Mouse (Mus musculus) lung, embryonic 15.5 days (tissue): ENCODE results near the gene Gm45711. TPM values are rescaled to one million over a fixed set of nuclear protein-coding genes. Genes with fewer than 3 reads are reported as not detected.
"Not testable (repeated sequence)": the region's sequence is repeated elsewhere in the genome, so short reads cannot be mapped to it uniquely, and the experiment has no call there.

Experiments used
- ATAC-seq: fragments of 200-750 bp; cut with Nextera tagmentation; 2 replicates; pipeline ENCODE4 v1.8.0; 2017; ENCODE audit warnings: moderate number of reproducible peaks, borderline replicate concordance; ENCODE audit not compliant: low FRiP score, low TSS enrichment; ENCODE audit errors: extremely low read depth
- H3K27ac ChIP-seq: fragments of 300-500 bp; sonication (generic); 2 replicates; pipeline ENCODE4 v1.5.1; 2015; ENCODE audit warnings: moderate library complexity, mild to moderate bottlenecking, inconsistent platforms
- H3K27me3 ChIP-seq: fragments of 300-500 bp; sonication (generic); 2 replicates; pipeline ENCODE4 v1.6.1; 2015; ENCODE audit warnings: inconsistent platforms
- H3K36me3 ChIP-seq: fragments of 300-500 bp; sonication (generic); 2 replicates; pipeline ENCODE4 v1.6.1; 2015; ENCODE audit warnings: inconsistent platforms
- H3K4me1 ChIP-seq: fragments of 300-500 bp; sonication (generic); 2 replicates; pipeline ENCODE4 v1.6.1; 2015; ENCODE audit warnings: inconsistent platforms
- H3K4me2 ChIP-seq: fragments of 300-500 bp; sonication (generic); 2 replicates; pipeline ENCODE4 v1.6.1; 2015; ENCODE audit warnings: inconsistent platforms, mild to moderate bottlenecking, moderate library complexity
- H3K4me3 ChIP-seq: fragments of 300-500 bp; sonication (generic); 2 replicates; pipeline ENCODE4 v1.5.1; 2015; ENCODE audit warnings: mild to moderate bottlenecking, inconsistent platforms
- H3K9ac ChIP-seq: fragments of 300-500 bp; sonication (generic); 2 replicates; pipeline ENCODE4 v1.6.1; 2015; ENCODE audit warnings: inconsistent platforms
- H3K9me3 ChIP-seq: fragments of 300-500 bp; sonication (generic); 2 replicates; pipeline ENCODE4 v1.6.1; 2016; ENCODE audit warnings: inconsistent platforms
- WGBS: fragments of 180-500 bp; shearing (Covaris S2); methylation state at CpG from one replicate; pipeline ENCODE4 v1.1.7; 2015; 5-methylcytosine and 5-hydroxymethylcytosine counted together
- polyA plus RNA-seq: library from polyadenylated mRNA; unstranded; fragments of >200 nt; fragmentation: Nextera tagmentation; extraction: Ambion mirVana; gene quantifications from 2 replicates; pipeline ENCODE4 v1.2.1, GENCODE M21; 2015

Gene Gm45711
- polyA plus RNA-seq, 1 experiment from 2014 or later: not detected

DNA sequence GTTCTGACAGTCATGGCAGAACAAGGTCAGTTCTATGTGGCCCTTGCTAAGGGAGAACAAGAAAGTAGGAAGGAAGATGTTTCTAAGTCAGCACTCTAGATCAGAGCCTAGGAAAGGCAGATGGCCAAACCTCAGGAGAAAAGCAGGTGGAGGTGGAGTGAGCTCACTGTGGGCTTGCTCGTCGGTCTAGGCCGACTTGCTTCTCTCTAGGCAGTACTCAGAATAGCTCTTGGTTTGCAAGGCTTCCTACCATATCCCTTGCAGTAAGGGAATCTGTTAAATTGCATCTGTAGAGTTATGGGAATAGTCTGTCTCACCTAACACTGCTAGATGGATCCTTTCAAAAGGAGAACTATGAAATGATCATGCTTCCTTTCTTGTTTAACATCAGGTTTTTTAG is 2.1 kb upstream of the Gm45711 start:
- not testable (repeated sequence) for H3K4me2 ChIP-seq
- WGBS: 90% methylated on average over 3 of the region's 3 CpGs

GRCm38 (mm10) chr8:104308341-104308740 is 1.5 kb downstream of the Gm45711 start:
- 39% methylated on average over 6 of the region's 6 CpGs for WGBS
- H3K4me1 ChIP-seq, H3K36me3 ChIP-seq, H3K27ac ChIP-seq, H3K9ac ChIP-seq, H3K9me3 ChIP-seq, H3K27me3 ChIP-seq, ATAC-seq, H3K4me2 ChIP-seq, H3K4me3 ChIP-seq: not testable (repeated sequence)

More for the DNA sequence above, 2.1 kb upstream of the Gm45711 start:
- not testable (repeated sequence) for H3K4me1 ChIP-seq, H3K9ac ChIP-seq, H3K4me3 ChIP-seq, H3K27me3 ChIP-seq, ATAC-seq, H3K36me3 ChIP-seq, H3K9me3 ChIP-seq, H3K27ac ChIP-seq

DNA sequence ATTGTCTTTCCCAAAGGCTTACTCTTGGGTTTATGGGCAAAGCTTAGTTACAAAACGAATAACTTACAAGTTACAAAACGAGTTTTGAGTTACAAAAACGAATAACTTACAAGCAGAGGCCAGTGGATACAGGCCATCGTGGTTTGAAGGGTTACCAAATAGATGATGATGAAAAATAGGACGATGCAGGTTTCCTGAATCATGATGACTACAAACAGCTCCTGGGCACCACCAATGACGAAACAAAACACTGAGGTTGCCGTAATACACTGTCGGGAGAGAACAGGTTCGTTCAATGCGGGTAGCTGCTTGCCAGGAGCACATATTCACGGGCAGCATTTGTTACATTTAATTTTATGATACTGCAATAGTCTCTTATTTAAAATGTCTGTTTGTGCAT is 4.9 kb downstream of the Gm45711 start:
- H3K4me2 ChIP-seq: no peak overlapping the region
- H3K9ac ChIP-seq: no peak overlapping the region
- no peaks in the 10 kb centered on the region for H3K36me3 ChIP-seq
- no peak overlapping the region for H3K27ac ChIP-seq
- H3K4me1 ChIP-seq: no peaks in the 10 kb centered on the region
- H3K4me3 ChIP-seq: no peak overlapping the region
- WGBS: 82% methylated on average over 11 of the region's 11 CpGs
- no peaks in the 10 kb centered on the region for H3K9me3 ChIP-seq
- no peaks in the 10 kb centered on the region for H3K27me3 ChIP-seq
- no peak for ATAC-seq

DNA sequence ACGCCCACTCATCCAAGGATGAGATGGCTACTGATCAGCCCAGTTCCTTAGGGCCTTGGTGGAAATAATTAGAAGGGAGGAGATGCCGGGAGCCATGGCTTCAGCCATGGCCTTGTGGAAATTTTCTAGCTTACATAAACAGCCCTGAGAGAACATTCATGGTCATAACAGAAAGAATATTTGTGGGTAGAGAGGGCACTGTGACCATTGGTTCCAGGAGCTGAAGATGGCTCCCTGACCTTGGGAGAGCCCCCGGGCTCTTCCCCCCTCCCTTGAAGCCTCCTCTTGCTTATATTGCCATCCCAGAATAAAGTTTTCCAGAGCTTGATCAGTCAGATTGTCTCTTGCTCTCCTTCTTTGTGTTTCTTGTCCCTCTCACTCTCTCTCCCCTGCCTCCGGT is 7.3 kb downstream of the Gm45711 start:
- not testable (repeated sequence) for H3K4me2 ChIP-seq, ATAC-seq, H3K4me3 ChIP-seq, H3K9me3 ChIP-seq, H3K27ac ChIP-seq, H3K36me3 ChIP-seq, H3K27me3 ChIP-seq, H3K4me1 ChIP-seq, H3K9ac ChIP-seq
- WGBS: 88% methylated on average over 4 of the region's 4 CpGs

GRCm38 (mm10) chr8:104301577-104301976 is 8.3 kb downstream of the Gm45711 start:
- not testable (repeated sequence) for H3K27me3 ChIP-seq, H3K9me3 ChIP-seq, H3K9ac ChIP-seq, H3K4me2 ChIP-seq, H3K36me3 ChIP-seq, H3K27ac ChIP-seq, H3K4me1 ChIP-seq, H3K4me3 ChIP-seq, ATAC-seq
- 13% methylated on average over 3 of the region's 3 CpGs for WGBS

- Histone ChIP-seq H3K9ac (no peak overlapping the region), H3K9me3 (no peaks in the 10 kb centered on the region), H3K27me3 (no peaks in the 10 kb centered on the region), H3K27ac (no peak overlapping the region), H3K4me1 (no peaks in the 10 kb centered on the region), H3K4me3 (no peak overlapping the region), H3K36me3 (no peaks in the 10 kb centered on the region), H3K4me2 (no peak overlapping the region)
- no peak for ATAC-seq
- WGBS: 79% methylated on average over 1 of the region's 1 CpGs
Observed at GRCm38 (mm10) chr8:104294396-104294795, 15.5 kb downstream of the Gm45711 start.

GRCm38 (mm10) chr8:104293081-104293480 is 16.8 kb downstream of the Gm45711 start, which contains the start of gene Cmtm2a:
Cmtm2a (minus strand) TSS chr8:104293181.
- not testable (repeated sequence) for ATAC-seq, H3K36me3 ChIP-seq, H3K4me2 ChIP-seq, H3K9me3 ChIP-seq, H3K27me3 ChIP-seq, H3K4me1 ChIP-seq, H3K4me3 ChIP-seq, H3K9ac ChIP-seq, H3K27ac ChIP-seq
- 82% methylated on average over 12 of the region's 12 CpGs for WGBS

GRCm38 (mm10) chr8:104268937-104269440 is 40.9 kb downstream of the Gm45711 start:
- Histone ChIP-seq H3K4me1 (no peaks in the 10 kb centered on the region), H3K36me3 (0 out of 2 replicates have a peak, but pooled peaks cover 6% of the 10 kb centered on the region), H3K9ac (no peak overlapping the region), H3K27ac (no peak overlapping the region), H3K9me3 (no peaks in the 10 kb centered on the region), H3K4me2 (no peak overlapping the region), H3K27me3 (no peaks in the 10 kb centered on the region), H3K4me3 (no peak overlapping the region)
- WGBS: 78% methylated on average over 6 of the region's 6 CpGs
- no peak for ATAC-seq

DNA sequence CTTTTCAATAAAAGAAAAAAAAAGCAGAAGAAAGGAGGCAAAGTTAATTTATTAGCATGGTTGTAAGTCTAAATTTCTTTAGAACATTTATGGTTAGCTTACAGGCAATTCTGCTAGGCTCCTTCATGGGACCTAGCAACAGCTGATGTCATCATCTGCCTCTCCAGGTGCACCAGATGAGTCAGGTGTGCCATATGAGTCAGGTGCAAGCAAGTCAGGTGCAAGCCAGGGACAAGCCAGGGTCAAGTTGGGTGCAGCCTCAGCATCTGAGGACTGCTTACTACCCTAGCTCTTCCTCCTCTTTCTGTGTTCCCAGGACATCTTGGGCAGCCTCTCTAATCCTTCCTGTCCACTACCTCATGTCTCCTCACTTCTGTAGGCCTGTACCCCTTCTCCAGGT is 41.5 kb downstream of the Gm45711 start:
- no peak for ATAC-seq
- Histone ChIP-seq H3K27me3 (no peaks in the 10 kb centered on the region), H3K9ac (no peak overlapping the region), H3K36me3 (peaks cover 12% of the 10 kb centered on the region; the same call in 1 of the 2 replicates), H3K27ac (no peak overlapping the region), H3K4me3 (no peak overlapping the region), H3K9me3 (no peaks in the 10 kb centered on the region), H3K4me2 (no peak overlapping the region), H3K4me1 (no peaks in the 10 kb centered on the region)

- not testable (repeated sequence) for ATAC-seq, H3K4me2 ChIP-seq, H3K27ac ChIP-seq, H3K4me1 ChIP-seq, H3K4me3 ChIP-seq, H3K27me3 ChIP-seq, H3K9me3 ChIP-seq, H3K9ac ChIP-seq
- WGBS: 96% methylated on average over 22 of the region's 22 CpGs
- H3K36me3 ChIP-seq: peaks cover 16% of the 10 kb centered on the region; the same call in 1 of the 2 replicates
Observed at GRCm38 (mm10) chr8:104264271-104264935, 45.5 kb downstream of the Gm45711 start.

- not testable (repeated sequence) for H3K9ac ChIP-seq, ATAC-seq, H3K27me3 ChIP-seq, H3K27ac ChIP-seq, H3K4me3 ChIP-seq, H3K4me2 ChIP-seq, H3K9me3 ChIP-seq, H3K4me1 ChIP-seq
- WGBS: 92% methylated on average over 5 of the region's 5 CpGs
- H3K36me3 ChIP-seq: peaks cover 38% of the 10 kb centered on the region
Observed at GRCm38 (mm10) chr8:104261802-104262201, 48.1 kb downstream of the Gm45711 start.

GRCm38 (mm10) chr8:104253016-104253415 is 56.9 kb downstream of the Gm45711 start:
- no peak for ATAC-seq
- 87% methylated on average over 3 of the region's 3 CpGs for WGBS
- Histone ChIP-seq H3K4me1 (peaks cover 15% of the 10 kb centered on the region), H3K27ac (no peak overlapping the region), H3K27me3 (no peaks in the 10 kb centered on the region), H3K4me2 (no peak overlapping the region), H3K36me3 (peaks cover 7% of the 10 kb centered on the region), H3K9ac (no peak overlapping the region), H3K4me3 (no peak overlapping the region), H3K9me3 (no peaks in the 10 kb centered on the region)
